Mouse (Mus musculus): ENCODE results near the gene E2f2. TPM values are rescaled to one million over a fixed set of nuclear protein-coding genes. Genes with fewer than 3 reads are reported as not detected.
A peak's percentile ranks its signal among the peaks of the same experiment; 100 is the strongest.

Gene E2f2
- total and polyA plus RNA-seq, 3 experiments = 14.1 to 70.3 (median 45.9) TPM

- TF ChIP-seq GATA1 (IDR thresholded peaks at IDR 0.05; ENCODE audit: borderline replicate concordance, low read length) = no peak
- TF ChIP-seq CTCF (IDR thresholded peaks at IDR 0.05; ENCODE audit: low read depth, low read length) = no peak
- TF ChIP-seq POLR2AphosphoS5 (IDR thresholded peaks at IDR 0.05; ENCODE audit: insufficient replicate concordance, low read depth, low read length) = no peak
- TF ChIP-seq GATA2 (IDR thresholded peaks at IDR 0.05; ENCODE audit: borderline replicate concordance, low read depth, low read length) = no peak
- TF ChIP-seq TAL1 (conservative IDR thresholded peaks at IDR 0.05; ENCODE audit: low read depth, low read length) = no peak
These were observed 8.5 kb downstream of the E2f2 start for GRCm38 (mm10) chr4:136180408-136181330.

GRCm38 (mm10) chr4:136181367-136181766, 9.2 kb downstream of the E2f2 start:
- H3K4me3 ChIP-seq (ENCODE audit: low read depth, low read length) = no peak overlapping the region
- H3K27me3 ChIP-seq (ENCODE audit: insufficient read depth, low read length) = no peaks in the 10 kb centered on the region
- H3K4me1 ChIP-seq (ENCODE audit: insufficient read depth, low read depth, low read length) = peaks cover 64% of the 10 kb centered on the region
- no peak for DNase-seq (ENCODE audit: low spot score)
- H3K9me3 ChIP-seq (replicated peaks) = no peaks in the 10 kb centered on the region
- ATAC-seq (ENCODE audit: extremely low read depth, insufficient number of reproducible peaks, low FRiP score, poor library complexity, severe bottlenecking) = no peak
- peaks cover 92% of the 10 kb centered on the region for H3K36me3 ChIP-seq (replicated peaks)
- TF ChIP-seq TAL1 (conservative IDR thresholded peaks at IDR 0.05; ENCODE audit: low read depth, low read length) (no peak), GATA1 (IDR thresholded peaks at IDR 0.05; ENCODE audit: borderline replicate concordance, low read length) (no peak), GATA2 (IDR thresholded peaks at IDR 0.05; ENCODE audit: borderline replicate concordance, low read depth, low read length) (no peak), CTCF (IDR thresholded peaks at IDR 0.05; ENCODE audit: low read depth, low read length) (no peak), POLR2AphosphoS5 (IDR thresholded peaks at IDR 0.05; ENCODE audit: insufficient replicate concordance, low read depth, low read length) (no peak)

More at GRCm38 (mm10) chr4:136180408-136181330, 8.5 kb downstream of the E2f2 start:
- Histone ChIP-seq H3K27me3 (ENCODE audit: insufficient read depth, low read length) (no peaks in the 10 kb centered on the region), H3K4me3 (ENCODE audit: low read depth, low read length) (no peak overlapping the region; the same call in 1 of the 2 replicates), H3K9me3 (replicated peaks) (no peaks in the 10 kb centered on the region), H3K36me3 (replicated peaks) (peaks cover 92% of the 10 kb centered on the region), H3K4me1 (ENCODE audit: insufficient read depth, low read depth, low read length) (peaks cover 67% of the 10 kb centered on the region)
- ATAC-seq (ENCODE audit: extremely low read depth, insufficient number of reproducible peaks, low FRiP score, poor library complexity, severe bottlenecking) (no peak), DNase-seq (ENCODE audit: low spot score) (no peak)

GRCm38 (mm10) chr4:136185375-136185774, 13.2 kb downstream of the E2f2 start:
- Histone ChIP-seq H3K36me3 (replicated peaks) (peaks cover 97% of the 10 kb centered on the region), H3K9me3 (replicated peaks) (no peaks in the 10 kb centered on the region), H3K27me3 (ENCODE audit: insufficient read depth, low read length) (no peaks in the 10 kb centered on the region), H3K4me3 (ENCODE audit: low read depth, low read length) (no peak overlapping the region), H3K4me1 (ENCODE audit: insufficient read depth, low read depth, low read length) (peaks cover 40% of the 10 kb centered on the region)
- TF ChIP-seq CTCF (IDR thresholded peaks at IDR 0.05; ENCODE audit: low read depth, low read length) (no peak), POLR2AphosphoS5 (IDR thresholded peaks at IDR 0.05; ENCODE audit: insufficient replicate concordance, low read depth, low read length) (no peak), TAL1 (conservative IDR thresholded peaks at IDR 0.05; ENCODE audit: low read depth, low read length) (no peak), GATA2 (IDR thresholded peaks at IDR 0.05; ENCODE audit: borderline replicate concordance, low read depth, low read length) (no peak), GATA1 (IDR thresholded peaks at IDR 0.05; ENCODE audit: borderline replicate concordance, low read length) (no peak)
- ATAC-seq (ENCODE audit: extremely low read depth, insufficient number of reproducible peaks, low FRiP score, poor library complexity, severe bottlenecking) = no peak
- no peak for DNase-seq (ENCODE audit: low spot score)

- H3K36me3 ChIP-seq (replicated peaks) = peaks cover 97% of the 10 kb centered on the region
- no peak for TF ChIP-seq GATA2 (IDR thresholded peaks at IDR 0.05; ENCODE audit: borderline replicate concordance, low read depth, low read length)
- TF ChIP-seq TAL1 (conservative IDR thresholded peaks at IDR 0.05; ENCODE audit: low read depth, low read length) = no peak
- TF ChIP-seq POLR2AphosphoS5 (IDR thresholded peaks at IDR 0.05; ENCODE audit: insufficient replicate concordance, low read depth, low read length) = no peak
- TF ChIP-seq CTCF (IDR thresholded peaks at IDR 0.05; ENCODE audit: low read depth, low read length) = no peak
- TF ChIP-seq GATA1 (IDR thresholded peaks at IDR 0.05; ENCODE audit: borderline replicate concordance, low read length) = no peak
- H3K4me1 ChIP-seq (ENCODE audit: insufficient read depth, low read depth, low read length) = peaks cover 39% of the 10 kb centered on the region
- H3K4me3 ChIP-seq (ENCODE audit: low read depth, low read length) = 0 out of 2 replicates have a peak overlapping the region, but pooled peaks have one; percentile 0
- DNase-seq (ENCODE audit: low spot score) (no peak), ATAC-seq (ENCODE audit: extremely low read depth, insufficient number of reproducible peaks, low FRiP score, poor library complexity, severe bottlenecking) (no peak)
- H3K27me3 ChIP-seq (ENCODE audit: insufficient read depth, low read length) = no peaks in the 10 kb centered on the region
- no peaks in the 10 kb centered on the region for H3K9me3 ChIP-seq (replicated peaks)
These were observed 14.1 kb downstream of the E2f2 start for GRCm38 (mm10) chr4:136186315-136186714.

GRCm38 (mm10) chr4:136186739-136187472, 14.7 kb downstream of the E2f2 start:
- Histone ChIP-seq H3K27me3 (ENCODE audit: insufficient read depth, low read length) (no peaks in the 10 kb centered on the region), H3K36me3 (replicated peaks) (peaks cover 97% of the 10 kb centered on the region), H3K4me3 (ENCODE audit: low read depth, low read length) (0 out of 2 replicates have a peak overlapping the region, but pooled peaks have one; percentile 0), H3K4me1 (ENCODE audit: insufficient read depth, low read depth, low read length) (peaks cover 40% of the 10 kb centered on the region), H3K9me3 (replicated peaks) (no peaks in the 10 kb centered on the region)
- TF ChIP-seq GATA2 (IDR thresholded peaks at IDR 0.05; ENCODE audit: borderline replicate concordance, low read depth, low read length) = no peak
- no peak for TF ChIP-seq POLR2AphosphoS5 (IDR thresholded peaks at IDR 0.05; ENCODE audit: insufficient replicate concordance, low read depth, low read length)
- no peak for TF ChIP-seq TAL1 (conservative IDR thresholded peaks at IDR 0.05; ENCODE audit: low read depth, low read length)
- no peak for TF ChIP-seq CTCF (IDR thresholded peaks at IDR 0.05; ENCODE audit: low read depth, low read length)
- TF ChIP-seq GATA1 (IDR thresholded peaks at IDR 0.05; ENCODE audit: borderline replicate concordance, low read length) = no peak
- ATAC-seq (ENCODE audit: extremely low read depth, insufficient number of reproducible peaks, low FRiP score, poor library complexity, severe bottlenecking) (no peak), DNase-seq (ENCODE audit: low spot score) (no peak)

Data from G1E (cell line).